Mouse (Mus musculus): ENCODE results near the gene Egr4.

The Egr4 gene

DNA sequence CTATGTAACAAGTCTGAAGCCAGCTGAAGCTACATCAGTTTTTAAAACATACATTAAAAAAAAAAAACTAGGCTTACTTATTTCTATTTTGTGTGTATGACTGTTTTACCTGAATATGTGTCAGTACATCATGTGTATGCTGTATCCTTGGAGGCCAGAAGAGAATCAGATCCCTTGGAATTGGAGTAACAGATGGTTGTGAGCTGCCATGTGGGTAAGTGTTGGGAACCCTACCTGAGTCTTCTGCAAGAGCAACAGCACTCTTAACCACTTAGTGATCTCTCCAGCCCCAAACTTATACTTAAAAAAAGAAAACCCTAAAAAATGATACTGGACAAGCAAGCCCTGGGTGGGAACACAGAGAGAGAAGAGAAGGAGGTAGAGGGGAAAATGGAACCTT, 16.4 kb downstream of the Egr4 start:
- no peak for DNase-seq (ENCODE audit: low spot score in 2 of 2)

GRCm38 (mm10) chr6:85491606-85492005, 21.8 kb downstream of the Egr4 start:
- no peak for DNase-seq (ENCODE audit: low spot score in 2 of 2)

DNA sequence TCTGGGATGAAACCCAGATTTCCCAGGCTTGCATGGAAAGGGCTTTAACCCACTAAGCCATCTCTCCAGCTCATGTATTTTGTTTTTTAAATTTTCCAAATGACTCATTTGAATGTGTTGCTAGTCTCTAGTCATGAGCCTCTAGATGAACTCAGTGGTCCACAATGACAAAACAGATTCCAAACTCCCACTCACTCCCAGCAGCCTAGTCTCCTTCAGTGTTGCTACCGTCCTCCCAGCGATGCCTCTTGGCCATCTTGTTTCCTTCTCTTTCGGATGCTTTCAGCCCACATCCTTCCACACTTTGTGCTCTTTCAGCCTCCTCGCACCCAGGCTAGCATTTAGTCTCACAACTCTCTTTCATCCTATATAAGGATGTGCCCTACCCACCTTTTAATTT, 23.1 kb downstream of the Egr4 start:
- no peak for DNase-seq (ENCODE audit: low spot score in 2 of 2)

GRCm38 (mm10) chr6:85489717-85490116, 23.7 kb downstream of the Egr4 start:
- no peak for DNase-seq (ENCODE audit: low spot score in 2 of 2)

DNA sequence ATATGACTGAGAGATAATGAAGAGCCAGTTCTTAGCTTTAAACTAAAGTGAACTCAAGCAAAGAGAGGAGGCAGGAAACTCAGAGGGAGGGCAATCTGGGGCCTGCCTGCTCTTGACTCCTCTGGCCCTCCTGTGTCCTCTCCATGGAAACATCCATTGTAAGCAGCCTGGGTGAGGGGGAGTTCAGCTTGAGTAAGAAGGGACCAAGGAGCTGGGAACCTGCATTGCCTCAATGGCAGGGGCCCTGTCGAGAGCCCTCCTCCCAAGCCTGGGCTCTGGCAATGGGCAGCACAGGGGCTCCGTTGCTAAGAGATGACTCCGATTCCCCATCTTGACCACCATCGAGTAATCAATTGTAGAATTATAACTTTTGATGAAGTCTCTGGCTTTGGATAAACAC, 24.9 kb downstream of the Egr4 start:
- no peak for DNase-seq (ENCODE audit: low spot score in 2 of 2)

- DNase-seq (ENCODE audit: low spot score in 2 of 2) = no peak
Measured at GRCm38 (mm10) chr6:85485738-85486137, 27.7 kb downstream of the Egr4 start.

DNA sequence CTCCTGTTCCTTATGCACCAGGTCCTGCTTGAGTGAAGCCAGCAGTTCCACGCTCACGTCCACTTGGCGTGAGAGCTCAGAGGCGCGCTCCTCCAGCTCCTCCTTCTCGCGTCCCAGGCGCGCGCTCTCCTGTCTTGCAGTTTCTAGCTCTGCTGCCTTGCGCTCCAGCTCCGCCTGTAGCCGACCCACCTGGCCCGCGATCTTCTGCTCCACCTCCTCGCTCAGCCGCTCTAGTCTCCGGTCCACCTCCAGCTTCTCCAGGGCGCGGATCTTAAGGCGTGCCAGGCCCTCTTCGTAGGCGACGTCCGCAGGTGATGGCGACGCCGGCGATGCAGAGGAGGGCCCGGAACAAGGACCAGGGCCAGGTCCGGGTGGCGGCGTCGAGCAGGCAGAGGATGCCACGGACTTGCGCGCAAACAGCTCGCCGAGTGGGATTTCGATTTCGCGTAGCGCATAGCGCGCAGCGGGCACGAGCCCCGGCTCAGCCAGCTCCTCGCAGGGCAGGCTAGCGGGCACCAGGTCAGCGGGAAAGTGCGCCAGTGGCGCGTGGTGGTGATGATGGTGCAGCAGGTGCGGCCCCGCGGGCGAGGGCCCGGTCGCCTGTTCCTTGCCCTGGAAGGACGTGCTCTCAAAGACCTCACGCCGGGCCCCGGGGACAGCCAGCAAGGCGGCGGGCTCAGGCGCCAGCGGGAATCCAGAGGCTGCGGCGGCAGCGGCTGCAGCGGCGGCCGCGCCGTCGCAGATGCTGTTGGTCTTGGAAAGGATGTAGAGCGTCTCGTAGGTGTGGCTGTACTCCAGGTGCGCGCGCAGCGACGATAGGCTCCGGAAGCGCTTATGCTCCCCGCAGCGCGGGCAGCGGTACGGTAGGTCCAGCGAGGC, 29.3 kb downstream of the Egr4 start:
- DNase-seq (ENCODE audit: low spot score in 2 of 2) = no peak

GRCm38 (mm10) chr6:85480685-85481084, 32.7 kb downstream of the Egr4 start:
- no peak for DNase-seq (ENCODE audit: low spot score in 2 of 2)

DNA sequence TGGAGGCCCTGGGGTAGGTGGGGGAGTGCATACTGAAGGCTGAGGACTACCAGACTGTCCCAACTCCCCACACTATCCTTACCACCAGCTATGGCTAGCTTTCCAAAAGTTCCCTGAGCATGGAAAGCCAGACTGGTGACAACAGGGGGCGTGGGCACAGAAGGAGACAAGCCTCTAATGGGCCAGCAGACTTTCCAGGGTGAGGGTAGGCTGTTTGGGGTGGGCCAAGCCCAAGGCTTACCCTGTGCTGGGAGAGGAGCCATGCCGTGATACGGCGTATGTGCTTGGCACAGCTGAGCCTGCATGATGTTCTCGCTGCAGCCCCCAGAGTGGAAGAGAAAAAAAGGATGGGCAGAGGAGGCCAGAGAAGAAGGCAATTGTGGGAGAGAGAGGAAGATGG, 33.4 kb downstream of the Egr4 start:
- no peak for DNase-seq (ENCODE audit: low spot score in 2 of 2)

DNA sequence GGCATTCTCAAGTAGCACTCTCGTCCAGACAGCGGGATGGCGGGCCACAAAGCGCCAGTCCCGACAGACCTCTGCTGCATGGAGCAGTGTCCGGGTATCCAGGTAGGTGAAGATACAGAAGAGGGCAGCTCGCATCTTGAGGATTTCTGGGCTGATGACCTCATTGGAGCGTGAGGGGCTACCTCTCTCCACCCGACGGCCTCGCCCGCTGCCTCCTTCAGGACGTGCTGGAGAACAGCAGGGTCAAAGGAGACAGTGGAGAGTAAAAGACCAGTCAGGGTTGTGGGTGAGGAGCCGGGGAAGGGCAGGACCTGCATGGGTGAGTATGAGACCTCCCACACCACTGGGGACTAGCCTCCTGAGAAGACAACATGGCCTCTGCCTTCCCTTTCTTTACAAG, 35.0 kb downstream of the Egr4 start:
- no peak for DNase-seq (ENCODE audit: low spot score in 2 of 2)

DNA sequence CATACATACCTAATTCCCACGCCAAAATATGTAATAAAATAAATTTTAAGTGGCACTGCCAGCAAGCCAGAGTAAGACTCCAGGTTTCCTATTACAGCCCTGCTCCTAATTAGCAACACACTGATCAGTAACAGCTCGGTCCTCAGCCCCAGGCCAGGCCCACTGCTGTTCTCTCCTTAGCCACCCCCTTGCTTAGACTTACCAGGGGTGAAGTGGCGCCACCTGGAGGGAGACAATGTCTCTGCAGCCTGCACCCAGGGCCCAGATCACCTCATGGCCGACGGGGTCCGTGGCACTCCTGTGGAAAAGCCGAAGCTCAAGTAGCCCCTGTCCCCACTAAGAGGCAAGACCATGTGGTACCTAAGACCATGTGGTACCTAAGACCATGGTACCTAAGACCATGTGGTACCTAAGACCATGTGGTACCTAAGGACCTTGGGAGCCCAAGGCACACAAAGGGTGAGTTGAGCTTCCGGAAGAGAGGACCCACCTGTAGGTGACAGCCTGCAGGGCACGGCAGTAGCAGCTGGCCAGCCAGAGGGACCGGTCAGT, 35.9 kb downstream of the Egr4 start:
- no peak for DNase-seq (ENCODE audit: low spot score in 2 of 2)

GRCm38 (mm10) chr6:85475581-85475980, 37.8 kb downstream of the Egr4 start:
- no peak for DNase-seq (ENCODE audit: low spot score in 2 of 2)

- DNase-seq (ENCODE audit: low spot score in 2 of 2) = no peak
Measured at GRCm38 (mm10) chr6:85472542-85472941, 40.8 kb downstream of the Egr4 start.

DNA sequence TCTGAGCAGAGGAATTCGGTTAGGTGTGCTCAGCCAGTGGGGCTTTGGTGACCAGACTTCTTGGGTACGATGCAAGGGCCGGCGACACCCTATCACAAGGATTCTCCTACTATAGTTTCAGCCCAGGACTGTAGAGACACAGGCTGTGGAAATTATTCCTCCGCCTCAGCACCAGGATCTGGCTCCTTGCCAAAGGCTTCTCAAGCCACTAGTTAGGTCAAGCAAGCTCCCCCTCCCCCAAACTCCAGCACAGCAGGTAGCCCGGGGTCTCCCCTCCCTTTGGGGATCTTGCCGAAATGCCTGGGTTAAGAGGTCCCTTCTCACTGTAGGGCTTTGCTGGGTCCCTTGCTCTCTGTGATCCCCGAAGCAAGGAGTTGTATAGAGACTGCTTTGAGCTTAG, 41.4 kb downstream of the Egr4 start:
- no peak for DNase-seq (ENCODE audit: low spot score in 2 of 2)

DNA sequence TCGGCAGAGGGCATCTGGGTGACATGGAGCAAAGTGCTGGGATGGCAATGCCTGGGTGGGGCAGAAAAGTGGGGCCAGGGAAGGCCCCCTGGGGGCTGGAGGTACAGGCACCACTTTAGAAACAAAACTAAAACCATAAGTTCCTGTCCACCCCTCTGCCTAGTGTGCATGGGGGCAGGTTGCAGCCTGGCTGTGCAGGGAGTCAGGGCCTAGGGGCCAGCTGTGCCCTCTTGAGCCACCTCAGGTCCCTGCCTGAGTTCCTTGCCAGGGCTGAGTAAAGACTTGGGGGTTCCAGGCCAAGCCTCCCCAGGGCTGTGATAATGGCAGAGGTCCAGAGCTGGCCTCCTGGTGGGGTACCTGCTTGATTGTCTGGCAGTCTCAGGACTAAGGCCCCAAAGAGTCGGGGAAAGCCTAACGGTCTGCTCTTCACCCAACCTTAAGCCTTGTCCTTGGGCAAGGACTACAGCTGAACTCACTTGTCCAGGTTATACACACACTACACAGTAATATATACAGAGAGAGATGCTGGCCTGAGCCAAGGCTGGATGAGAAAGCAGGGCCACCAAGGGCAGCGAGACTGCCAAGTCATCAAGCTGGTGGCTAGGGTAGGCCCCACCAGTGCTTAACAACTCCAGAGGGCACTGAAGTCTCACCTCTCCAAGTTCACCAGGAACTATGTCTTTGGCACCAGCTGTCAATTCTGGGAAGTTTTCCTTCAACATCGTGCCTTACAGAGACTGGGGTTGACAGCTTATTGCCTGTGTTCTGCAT, 43.5 kb downstream of the Egr4 start:
- DNase-seq (ENCODE audit: low spot score in 2 of 2) = no peak

DNA sequence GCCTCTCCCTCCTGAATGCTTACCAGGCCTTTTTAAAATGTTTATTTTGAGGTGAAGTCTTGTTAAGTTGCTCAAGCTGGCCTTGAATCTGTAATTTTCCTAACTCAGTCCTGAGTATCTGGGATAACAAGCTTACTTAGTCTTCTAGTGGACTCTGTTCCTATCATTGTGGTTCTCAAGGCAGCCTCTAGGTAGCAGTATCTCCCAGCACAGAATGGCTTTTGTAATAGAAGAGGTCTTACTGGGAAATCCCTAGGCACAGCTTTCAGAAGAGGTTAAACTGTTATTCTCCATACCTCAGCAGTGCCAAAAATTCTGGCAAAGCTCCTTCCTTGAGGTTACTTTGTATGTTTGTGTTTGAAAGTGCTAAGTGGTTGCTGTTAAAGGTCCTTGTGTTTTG, 48.0 kb downstream of the Egr4 start:
- DNase-seq (ENCODE audit: low spot score in 2 of 2) = no peak

All from frontal cortex, postnatal 25 days (tissue).